Mouse (Mus musculus) CH12.LX (cell line): ENCODE measurements around the gene Tomm40l. TPM values are rescaled to one million over a fixed set of nuclear protein-coding genes. Genes with fewer than 3 reads are reported as not detected.

ENCODE experiments used
- DNase-seq: peaks from one replicate; pipeline ENCODE4 v3.0.0-alpha.2; 2013; ENCODE audit errors: extremely low read depth
- H3K27ac ChIP-seq: 2 replicates; pipeline ENCODE4 v1.5.1; 2012; ENCODE audit warnings: low read depth, mild to moderate bottlenecking, control low read depth, moderate library complexity; ENCODE audit not compliant: insufficient read depth
- H3K27me3 ChIP-seq: replicated peaks from 2 replicates; pipeline ENCODE3; 2012; ENCODE audit warnings: inconsistent platforms
- H3K36me3 ChIP-seq, 2 experiments: replicated peaks in 1 of 2; 2 replicates each; pipeline versions ENCODE3 to v1.6.1; 2012; ENCODE audit warnings: inconsistent platforms in 1 of 2, low read length in 1 of 2, mild to moderate bottlenecking in 1 of 2, mixed read lengths in 1 of 2, moderate library complexity in 1 of 2; ENCODE audit not compliant: control insufficient read depth in 1 of 2, insufficient read depth in 1 of 2
- H3K4me1 ChIP-seq, 2 experiments: 2 replicates each; pipeline ENCODE4 v1.6.1; 2012; ENCODE audit warnings: inconsistent platforms in 1 of 2, moderate library complexity in 1 of 2; ENCODE audit not compliant: insufficient read depth in 2 of 2, control insufficient read depth in 1 of 2
- H3K4me2 ChIP-seq: 2 replicates; pipeline ENCODE4 v1.6.1; 2012; ENCODE audit warnings: low read depth, mild to moderate bottlenecking, control low read depth; ENCODE audit not compliant: poor library complexity, insufficient read depth, severe bottlenecking
- H3K4me3 ChIP-seq, 3 experiments: fragments of 150-350 bp in 1 of 3; sonication (generic) in 1 of 3; replicated peaks in 1 of 3; 2 replicates each; pipeline versions ENCODE3 to v1.5.1; 2011 to 2012; ENCODE audit warnings: low read depth in 2 of 3, low read length in 2 of 3, mild to moderate bottlenecking in 2 of 3, moderate library complexity in 2 of 3, control low read depth in 1 of 3, improper control_type of control experiment in 1 of 3, inconsistent platforms in 1 of 3, mixed read lengths in 1 of 3; ENCODE audit not compliant: poor library complexity in 1 of 3
- H3K79me2 ChIP-seq: replicated peaks from 2 replicates; pipeline ENCODE4 v1.6.1; 2012; ENCODE audit warnings: mild to moderate bottlenecking, moderate library complexity; ENCODE audit not compliant: control insufficient read depth, poor library complexity, insufficient read depth, severe bottlenecking; ENCODE audit errors: extremely low read depth
- H3K9ac ChIP-seq: 2 replicates; pipeline ENCODE4 v1.6.1; 2012; ENCODE audit warnings: low read depth, mild to moderate bottlenecking, control low read depth, moderate library complexity; ENCODE audit not compliant: insufficient read depth
- H3K9me3 ChIP-seq: replicated peaks from 2 replicates; pipeline ENCODE3; 2012; ENCODE audit warnings: low read length, inconsistent platforms, mixed read lengths
- BHLHE40 ChIP-seq: IDR thresholded peaks from 2 replicates; pipeline ENCODE4 v1.6.1; 2011; ENCODE audit warnings: mild to moderate bottlenecking, low read depth, low read length, improper control_type of control experiment
- CHD1 ChIP-seq: IDR thresholded peaks from 2 replicates; pipeline ENCODE4 v1.6.1; 2012; ENCODE audit warnings: low read depth, low read length, improper control_type of control experiment, inconsistent platforms
- CHD2 ChIP-seq: IDR thresholded peaks from 2 replicates; pipeline ENCODE4 v1.6.1; 2011; ENCODE audit warnings: low read length, improper control_type of control experiment
- CTCF ChIP-seq, 2 experiments: IDR thresholded peaks in 1 of 2; conservative IDR thresholded peaks in 1 of 2; 2 replicates each; pipeline ENCODE4 v1.5.1; 2011 to 2012; ENCODE audit warnings: low read depth in 2 of 2, low read length in 2 of 2, improper control_type of control experiment in 1 of 2, inconsistent platforms in 1 of 2, mild to moderate bottlenecking in 1 of 2, moderate library complexity in 1 of 2
- E2F4 ChIP-seq: IDR thresholded peaks from 2 replicates; pipeline ENCODE4 v1.6.1; 2011; ENCODE audit warnings: low read depth, low read length, improper control_type of control experiment; ENCODE audit not compliant: insufficient replicate concordance
- ELF1 ChIP-seq: IDR thresholded peaks from 2 replicates; pipeline ENCODE4 v1.6.1; 2014; ENCODE audit warnings: low read depth, mild to moderate bottlenecking, inconsistent platforms, low read length, improper control_type of control experiment
- ETS1 ChIP-seq: conservative IDR thresholded peaks from 2 replicates; pipeline ENCODE4 v1.6.1; 2012; ENCODE audit warnings: low read depth, mild to moderate bottlenecking, inconsistent platforms, low read length, improper control_type of control experiment, moderate library complexity
- GABPA ChIP-seq: IDR thresholded peaks from 2 replicates; pipeline ENCODE4 v1.6.1; 2012; ENCODE audit warnings: low read depth, low read length, improper control_type of control experiment, inconsistent platforms; ENCODE audit not compliant: insufficient replicate concordance
- JUND ChIP-seq: conservative IDR thresholded peaks from 2 replicates; pipeline ENCODE4 v1.6.1; 2011; ENCODE audit warnings: low read depth, low read length, improper control_type of control experiment
- MAFK ChIP-seq: IDR thresholded peaks from 2 replicates; pipeline ENCODE4 v1.6.1; 2011; ENCODE audit warnings: low read length, improper control_type of control experiment; ENCODE audit not compliant: insufficient replicate concordance
- MAX ChIP-seq: IDR thresholded peaks from 2 replicates; pipeline ENCODE4 v1.6.1; 2011; ENCODE audit warnings: low read length, improper control_type of control experiment
- MAZ ChIP-seq: IDR thresholded peaks from 2 replicates; pipeline ENCODE4 v1.6.1; 2012; ENCODE audit warnings: low read depth, mild to moderate bottlenecking, inconsistent platforms, low read length, improper control_type of control experiment, moderate library complexity
- MEF2A ChIP-seq: IDR thresholded peaks from 2 replicates; pipeline ENCODE4 v1.6.1; 2014; ENCODE audit warnings: low read depth, mild to moderate bottlenecking, inconsistent platforms, low read length, improper control_type of control experiment, borderline replicate concordance
- MXI1 ChIP-seq: IDR thresholded peaks from 2 replicates; pipeline ENCODE4 v1.6.1; 2011; ENCODE audit warnings: mild to moderate bottlenecking, low read depth, low read length, improper control_type of control experiment
- NELFE ChIP-seq: IDR thresholded peaks from 2 replicates; pipeline ENCODE4 v1.6.1; 2011; ENCODE audit warnings: low read depth, low read length, improper control_type of control experiment
- NRF1 ChIP-seq: IDR thresholded peaks from 2 replicates; pipeline ENCODE4 v1.6.1; 2014; ENCODE audit warnings: low read depth, mild to moderate bottlenecking, inconsistent platforms, low read length, improper control_type of control experiment, moderate library complexity
- PAX5 ChIP-seq: IDR thresholded peaks from 2 replicates; pipeline ENCODE4 v1.6.1; 2012; ENCODE audit warnings: low read length, inconsistent platforms, mixed read lengths
- POLR2A ChIP-seq: IDR thresholded peaks from 2 replicates; pipeline ENCODE4 v1.6.1; 2011; ENCODE audit warnings: low read depth, mild to moderate bottlenecking, improper control_type of control experiment, low read length
- POLR2AphosphoS2 ChIP-seq: IDR thresholded peaks from 2 replicates; pipeline ENCODE4 v1.6.1; 2011; ENCODE audit warnings: low read depth, low read length, improper control_type of control experiment
- RAD21 ChIP-seq: IDR thresholded peaks from 2 replicates; pipeline ENCODE4 v1.6.1; 2011; ENCODE audit warnings: low read depth, mild to moderate bottlenecking, low read length, improper control_type of control experiment, moderate library complexity
- RCOR1 ChIP-seq: conservative IDR thresholded peaks from 2 replicates; pipeline ENCODE4 v1.6.1; 2012; ENCODE audit warnings: low read depth, mild to moderate bottlenecking, inconsistent platforms, low read length, improper control_type of control experiment
- SIN3A ChIP-seq: IDR thresholded peaks from 2 replicates; pipeline ENCODE4 v1.6.1; 2012; ENCODE audit warnings: low read length, improper control_type of control experiment, inconsistent platforms
- UBTF ChIP-seq: IDR thresholded peaks from 2 replicates; pipeline ENCODE4 v1.6.1; 2012; ENCODE audit warnings: low read depth, mild to moderate bottlenecking, inconsistent platforms, low read length, improper control_type of control experiment, moderate library complexity
- USF1 ChIP-seq: IDR thresholded peaks from 2 replicates; pipeline ENCODE4 v1.6.1; 2014; ENCODE audit warnings: low read depth, mild to moderate bottlenecking, inconsistent platforms, low read length, improper control_type of control experiment
- USF2 ChIP-seq: conservative IDR thresholded peaks from 2 replicates; pipeline ENCODE4 v1.6.1; 2011; ENCODE audit warnings: low read depth, low read length, improper control_type of control experiment
- ZC3H11A ChIP-seq: IDR thresholded peaks from 2 replicates; pipeline ENCODE4 v1.6.1; 2012; ENCODE audit warnings: low read depth, mild to moderate bottlenecking, inconsistent platforms, low read length, improper control_type of control experiment
- dilution Hi-C: fragments of 300-500 bp; cut with MboI; formaldehyde crosslinking; loops from 2 replicates; pipeline ENCODE4 v1.14.3; 2020; ENCODE audit warnings: low sequenced_read_pairs; ENCODE audit not compliant: extremely low pct_unique_long_range_greater_than_20kb, extremely low pct_ligation_motif_present
- in situ Hi-C: fragments of 300-500 bp; cut with MboI; formaldehyde crosslinking; loops from 3 replicates; pipeline ENCODE4 v1.14.3; 2019; ENCODE audit warnings: low sequenced_read_pairs, low pct_ligation_motif_present, low pct_unique_long_range_greater_than_20kb, mixed read lengths
- polyA plus RNA-seq: library from polyadenylated mRNA; unstranded; fragments of >175 nt; gene quantifications from 2 replicates; pipeline ENCODE4 v1.2.1, GENCODE M21; 2012; ENCODE audit warnings: low read depth; ENCODE audit not compliant: insufficient read length
- total RNA-seq, 2 experiments: library from RNA; depleted of rRNA; stranded (reverse); fragments of 300-350 nt in 1 of 2; fragments of >200 nt in 1 of 2; gene quantifications; 2 replicates each; pipeline ENCODE4 v1.2.3; 2012 to 2014

The Tomm40l gene
- total and polyA plus RNA-seq, 3 experiments: 24.7 to 37.1 (median 36.0) TPM

DNA sequence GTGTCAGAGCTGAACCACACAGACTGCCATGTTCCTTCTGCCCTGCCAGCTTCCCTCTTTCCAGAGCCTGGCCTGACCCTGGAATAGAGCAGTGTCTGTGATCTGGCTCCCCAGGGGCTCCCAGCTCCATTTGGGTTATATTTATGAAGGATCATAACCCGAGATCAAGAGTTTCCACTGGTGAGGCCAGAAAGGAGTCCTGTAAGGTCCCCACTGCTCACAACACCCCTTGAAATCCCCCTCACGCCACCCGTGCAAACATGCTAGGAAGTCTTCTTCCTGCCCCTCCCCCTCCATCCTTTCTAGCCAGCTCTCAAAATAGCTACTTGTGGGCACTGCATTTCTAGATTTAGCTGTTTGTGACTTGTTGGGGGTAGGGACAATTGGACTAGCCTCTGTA, 38.7 kb downstream of the Tomm40l start:
- no peak overlapping the region for H3K9ac ChIP-seq
- H3K4me1 ChIP-seq: peaks cover 8 to 15% of the 10 kb centered on the region in 2 experiments
- no peaks in the 10 kb centered on the region for H3K79me2 ChIP-seq
- peak overlapping the region; percentile 2; the same call in 1 of the 2 replicates for H3K4me2 ChIP-seq
- H3K9me3 ChIP-seq: no peaks in the 10 kb centered on the region
- dilution Hi-C loops: no loop called here
- peak; percentile 31 for DNase-seq
- no peaks in the 10 kb centered on the region for H3K27me3 ChIP-seq
- H3K36me3 ChIP-seq: no peaks in the 10 kb centered on the region
- no peak overlapping the region for H3K4me3 ChIP-seq
- in situ Hi-C loops: no loop called here
- H3K27ac ChIP-seq: no peak overlapping the region
- TF ChIP-seq MAZ: 0 out of 2 replicates have a peak, but pooled peaks have one; percentile 10
- peak; percentile 44; the same call in 1 of the 2 replicates for TF ChIP-seq BHLHE40
- no peak for TF ChIP-seq ETS1
- TF ChIP-seq SIN3A: no peak
- no peak for TF ChIP-seq MAFK
- no peak for TF ChIP-seq POLR2AphosphoS2
- no peak for TF ChIP-seq JUND
- TF ChIP-seq UBTF: no peak
- no peak for TF ChIP-seq E2F4
- no peak for TF ChIP-seq USF1
- peak; percentile 34; the same call in 1 of the 2 replicates for TF ChIP-seq CHD2
- no peak for TF ChIP-seq RAD21
- TF ChIP-seq CTCF (conservative IDR thresholded peaks at IDR 0.05 in 1 of 2, IDR thresholded peaks at IDR 0.05 in 1 of 2; ENCODE audit: low read depth in 2 of 2, low read length in 2 of 2): no peak
- TF ChIP-seq RCOR1: no peak
- TF ChIP-seq MAX: no peak
- TF ChIP-seq PAX5: no peak
- no peak for TF ChIP-seq CHD1
- TF ChIP-seq MXI1: no peak
- no peak for TF ChIP-seq ZC3H11A
- no peak for TF ChIP-seq NELFE
- no peak for TF ChIP-seq NRF1
- no peak for TF ChIP-seq GABPA
- peak; percentile 82; the same call in 1 of the 2 replicates for TF ChIP-seq MEF2A
- no peak for TF ChIP-seq USF2
- TF ChIP-seq POLR2A: no peak
- TF ChIP-seq ELF1: no peak
- TF ChIP-seq, all 38 proteins: peak for 4
